Mouse (Mus musculus) cortical plate, adult 2 months (tissue): ENCODE data around the gene Antxr1. TPM values are rescaled to one million over a fixed set of nuclear protein-coding genes. Genes with fewer than 3 reads are reported as not detected.

Experiments used
- H3K27ac ChIP-seq: fragments of 200-500 bp; 2 replicates; pipeline ENCODE4 v1.5.1; 2012; ENCODE audit warnings: low read length, control low read depth, inconsistent platforms; ENCODE audit not compliant: insufficient read depth
- H3K4me1 ChIP-seq: fragments of 200-500 bp; 2 replicates; pipeline ENCODE4 v1.6.1; 2011; ENCODE audit warnings: low read length; ENCODE audit not compliant: control insufficient read depth, insufficient read depth
- H3K4me3 ChIP-seq: fragments of 200-500 bp; 2 replicates; pipeline ENCODE4 v1.5.1; 2011; ENCODE audit warnings: mild to moderate bottlenecking, low read length, control low read depth; ENCODE audit not compliant: insufficient read depth
- CTCF ChIP-seq: fragments of 200-500 bp; IDR thresholded peaks from 2 replicates; pipeline ENCODE4 v1.5.1; 2011; ENCODE audit warnings: mild to moderate bottlenecking, control low read depth, low read length; ENCODE audit not compliant: insufficient read depth; ENCODE audit errors: extremely low read depth
- POLR2A ChIP-seq: fragments of 200-500 bp; IDR thresholded peaks from 2 replicates; pipeline ENCODE4 v1.6.1; 2011; ENCODE audit warnings: mild to moderate bottlenecking, low read length, control low read depth; ENCODE audit not compliant: insufficient read depth; ENCODE audit errors: extremely low read depth
- polyA plus RNA-seq: library from polyadenylated mRNA; depleted of rRNA; stranded (reverse); fragments of >200 nt; gene quantifications from 2 replicates; pipeline ENCODE4 v1.2.3, GENCODE M21; 2012

Antxr1 gene
- polyA plus RNA-seq, 1 experiment, result 10.9 TPM

GRCm38 (mm10) chr6:87233111-87233510 is 102.5 kb downstream of the Antxr1 start:
- Histone ChIP-seq H3K4me3 (no peak overlapping the region), H3K27ac (no peak overlapping the region), H3K4me1 (no peaks in the 10 kb centered on the region)
- TF ChIP-seq CTCF (no peak), POLR2A (no peak)

- Histone ChIP-seq H3K4me3 (no peak overlapping the region), H3K27ac (no peak overlapping the region), H3K4me1 (peaks cover 7% of the 10 kb centered on the region)
- TF ChIP-seq CTCF (no peak), POLR2A (no peak)
These were observed 105.6 kb downstream of the Antxr1 start for GRCm38 (mm10) chr6:87230041-87230440.

DNA sequence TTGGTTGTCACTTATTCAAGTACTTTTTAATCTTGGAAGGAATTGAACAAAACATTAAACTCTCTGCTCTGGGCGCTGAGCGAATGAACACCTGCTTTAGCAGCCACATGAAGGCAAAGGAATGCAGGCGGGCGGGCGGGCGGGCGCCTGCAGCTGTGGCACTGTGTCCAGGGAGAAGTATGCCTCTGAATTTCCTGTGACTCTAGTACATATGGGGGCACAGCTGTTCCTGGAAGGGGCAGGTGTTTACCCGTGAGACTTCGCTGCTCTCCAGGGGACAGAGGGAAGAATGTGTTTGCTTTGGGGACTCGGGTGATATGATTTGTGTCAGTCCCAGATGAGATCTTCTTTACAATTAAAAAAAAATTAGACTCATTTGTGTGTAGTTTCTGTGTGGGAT is 107.7 kb downstream of the Antxr1 start:
- H3K27ac ChIP-seq, result no peak overlapping the region
- TF ChIP-seq POLR2A, result no peak
- no peak for TF ChIP-seq CTCF
- no peak overlapping the region for H3K4me3 ChIP-seq
- peaks cover 9% of the 10 kb centered on the region for H3K4me1 ChIP-seq

- no peak for TF ChIP-seq CTCF
- no peak for TF ChIP-seq POLR2A
- H3K4me3 ChIP-seq, result no peak overlapping the region
- H3K4me1 ChIP-seq, result peaks cover 9% of the 10 kb centered on the region
- peak overlapping the region; percentile 22; the same call in 1 of the 2 replicates for H3K27ac ChIP-seq
These were observed 109.3 kb downstream of the Antxr1 start for GRCm38 (mm10) chr6:87226315-87226714.

- Histone ChIP-seq H3K4me3 (no peak overlapping the region), H3K27ac (peak overlapping the region; percentile 59; the same call in 1 of the 2 replicates), H3K4me1 (peaks cover 9% of the 10 kb centered on the region)
- TF ChIP-seq CTCF (no peak), POLR2A (no peak)
These were observed 110.3 kb downstream of the Antxr1 start for GRCm38 (mm10) chr6:87225286-87225685.

DNA sequence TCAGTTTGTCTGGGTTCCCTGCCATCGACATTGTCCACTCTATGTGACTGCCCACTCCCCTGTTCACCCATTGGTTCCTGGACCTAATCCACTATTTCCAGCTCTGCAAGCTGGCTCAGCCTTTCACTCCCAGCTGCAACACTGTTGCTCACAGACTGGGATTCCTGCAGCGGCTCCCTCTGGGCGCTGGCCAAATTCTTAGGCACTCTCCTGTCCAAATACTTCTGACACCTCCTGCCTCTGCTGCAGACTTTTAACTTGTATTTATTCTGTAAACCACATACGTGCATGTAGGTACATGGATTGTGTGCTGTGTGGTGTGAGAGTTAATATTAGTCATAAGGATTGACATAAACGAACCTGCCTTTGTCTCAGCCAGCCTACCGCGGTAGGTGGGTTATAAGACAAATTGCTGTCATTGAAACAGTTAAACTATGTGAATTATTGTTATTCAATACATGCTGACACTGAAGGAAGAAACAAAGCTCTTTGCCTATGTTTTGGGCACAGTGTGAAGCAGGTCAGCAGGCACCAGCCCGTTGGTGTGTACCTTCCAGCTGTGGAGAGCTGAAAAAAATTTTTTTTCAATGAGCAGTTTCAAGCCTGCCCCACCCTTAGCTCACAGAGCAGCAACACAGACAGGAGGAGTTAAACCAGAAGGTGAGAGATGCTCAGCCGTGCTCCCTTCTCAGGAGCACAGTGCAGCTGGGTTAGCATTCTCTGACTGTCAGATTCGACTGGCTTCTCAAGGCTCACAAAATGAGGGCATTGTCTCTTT is 112.6 kb downstream of the Antxr1 start:
- TF ChIP-seq CTCF (no peak), POLR2A (no peak)
- peaks cover 9% of the 10 kb centered on the region for H3K4me1 ChIP-seq
- H3K4me3 ChIP-seq, result no peak overlapping the region
- H3K27ac ChIP-seq, result no peak overlapping the region

DNA sequence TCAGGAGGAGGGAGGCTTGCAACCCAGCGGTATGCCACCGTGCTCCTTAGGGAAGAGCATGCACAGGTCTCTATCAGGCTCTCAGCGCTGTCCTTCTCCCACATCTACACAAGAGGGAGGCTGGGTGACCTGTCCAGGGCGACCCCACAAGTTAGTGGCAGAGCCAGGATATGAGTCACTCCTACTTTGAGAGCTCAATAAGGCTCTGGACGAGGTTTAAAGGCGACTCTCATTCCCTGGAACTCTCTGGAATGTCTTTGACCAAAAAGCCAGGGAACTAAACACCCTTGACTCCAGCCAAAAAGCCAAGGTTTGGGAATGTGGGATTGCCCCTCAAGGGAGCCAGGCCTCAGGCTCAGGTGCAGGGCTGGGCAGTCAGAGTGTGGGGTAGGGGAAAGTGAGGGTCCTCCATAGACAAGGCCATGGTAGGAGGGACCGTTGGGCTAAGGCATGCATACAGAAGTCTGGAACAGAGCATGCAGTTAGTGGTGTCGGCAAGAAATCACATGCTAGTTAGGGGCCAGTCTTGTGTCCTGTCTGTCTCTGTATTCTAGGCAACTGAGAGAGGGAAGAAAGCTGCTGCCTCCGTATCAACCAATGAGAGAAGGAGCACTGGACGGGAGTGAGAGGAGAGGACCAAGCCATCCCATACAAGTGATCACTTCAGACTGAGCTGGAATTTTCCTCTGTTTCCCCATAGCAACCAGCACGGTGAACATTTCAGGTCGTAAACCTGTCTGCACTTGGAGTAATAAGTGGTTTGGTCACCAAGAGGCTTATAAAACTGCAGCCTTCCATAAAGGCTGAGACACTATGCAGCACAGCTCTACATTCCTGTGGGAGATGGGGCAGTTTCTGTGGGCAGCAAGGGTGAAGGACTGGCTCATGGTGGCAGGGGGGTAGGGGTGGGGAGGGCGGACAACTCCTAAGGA is 116.3 kb downstream of the Antxr1 start:
- 0 out of 2 replicates have a peak, but pooled peaks cover 2% of the 10 kb centered on the region for H3K4me1 ChIP-seq
- no peak for TF ChIP-seq CTCF
- no peak for TF ChIP-seq POLR2A
- H3K27ac ChIP-seq, result no peak overlapping the region
- no peak overlapping the region for H3K4me3 ChIP-seq

DNA sequence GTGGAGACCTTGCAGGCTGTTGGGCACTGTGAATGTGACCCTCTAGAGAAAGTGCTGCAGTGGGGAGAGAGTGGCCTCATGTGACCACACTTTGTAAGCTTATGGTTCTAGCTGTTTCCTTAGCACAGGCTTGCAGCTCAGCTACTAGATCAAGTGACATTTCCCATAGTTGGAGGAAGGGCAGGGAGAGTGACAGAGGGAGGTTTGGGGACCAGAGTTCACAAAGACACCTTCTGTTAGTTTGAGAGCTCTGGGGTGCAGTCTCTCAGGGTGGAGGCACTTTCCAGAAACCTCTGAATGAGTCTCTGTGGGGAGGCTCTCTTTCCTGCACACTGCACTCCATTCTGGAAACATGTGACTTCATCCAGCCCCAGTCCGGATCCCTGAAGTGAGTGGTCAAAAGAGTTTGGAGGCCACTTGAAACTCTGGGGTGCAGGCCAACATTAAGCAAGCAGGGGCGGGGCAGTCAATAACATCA is 119.5 kb downstream of the Antxr1 start:
- Histone ChIP-seq H3K27ac (no peak overlapping the region), H3K4me1 (no peaks in the 10 kb centered on the region), H3K4me3 (no peak overlapping the region)
- no peak for TF ChIP-seq CTCF
- TF ChIP-seq POLR2A, result no peak

- H3K4me1 ChIP-seq, result no peaks in the 10 kb centered on the region
- no peak overlapping the region for H3K4me3 ChIP-seq
- TF ChIP-seq POLR2A, result no peak
- TF ChIP-seq CTCF, result no peak
- H3K27ac ChIP-seq, result no peak overlapping the region
These were observed 122.4 kb downstream of the Antxr1 start for GRCm38 (mm10) chr6:87213262-87213661.
